Mouse (Mus musculus): Measurements from ENCODE around the gene Calm1. TPM values are rescaled to one million over a fixed set of nuclear protein-coding genes. Genes with fewer than 3 reads are reported as not detected.

The Calm1 gene
- polyA plus RNA-seq, 1 experiment from 2014 or later = 1,610 TPM

- H3K4me1 ChIP-seq (ENCODE audit: insufficient read depth) = 0 out of 2 replicates have a peak, but pooled peaks cover 4% of the 10 kb centered on the region
- no peak overlapping the region for H3K9ac ChIP-seq
- DNase-seq = no peak
- H3K9me3 ChIP-seq (ENCODE audit: low read depth, low read length) = no peaks in the 10 kb centered on the region
- H3K4me3 ChIP-seq (ENCODE audit: low read depth, low read length) = no peak overlapping the region
- no peak overlapping the region for H3K27ac ChIP-seq (ENCODE audit: low read depth)
- TF ChIP-seq CTCF (IDR thresholded peaks at IDR 0.05; ENCODE audit: low read depth) = no peak
- H3K36me3 ChIP-seq (ENCODE audit: insufficient read depth) = no peaks in the 10 kb centered on the region
- no peak for ATAC-seq (ENCODE audit: insufficient read depth)
- no peak overlapping the region for H3K4me2 ChIP-seq
- 71% methylated on average over 7 of the region's 7 CpGs for WGBS
- no peaks in the 10 kb centered on the region for H3K27me3 ChIP-seq (ENCODE audit: insufficient read depth, low read length)
These were observed 2.4 kb upstream of the Calm1 start for GRCm38 (mm10) chr12:100196786-100197185.

GRCm38 (mm10) chr12:100199891-100200644, 833 bp downstream of the Calm1 start:
- Histone ChIP-seq H3K9ac (peak overlapping the region; percentile 91), H3K27me3 (ENCODE audit: insufficient read depth, low read length) (no peaks in the 10 kb centered on the region), H3K4me2 (peak overlapping the region; percentile 89), H3K4me3 (ENCODE audit: low read depth, low read length) (peak overlapping the region; percentile 98), H3K36me3 (ENCODE audit: insufficient read depth) (peaks cover 29% of the 10 kb centered on the region), H3K9me3 (ENCODE audit: low read depth, low read length) (no peaks in the 10 kb centered on the region), H3K27ac (ENCODE audit: low read depth) (peak overlapping the region; percentile 89), H3K4me1 (ENCODE audit: insufficient read depth) (0 out of 2 replicates have a peak, but pooled peaks cover 4% of the 10 kb centered on the region)
- WGBS = 0% methylated on average over 74 of the region's 86 CpGs
- no peak for TF ChIP-seq CTCF (IDR thresholded peaks at IDR 0.05; ENCODE audit: low read depth)
- ATAC-seq (ENCODE audit: insufficient read depth) = peak; percentile 79
- peak; percentile 70 for DNase-seq

GRCm38 (mm10) chr12:100200645-100201362, 1.6 kb downstream of the Calm1 start:
- no peaks in the 10 kb centered on the region for H3K9me3 ChIP-seq (ENCODE audit: low read depth, low read length)
- H3K4me1 ChIP-seq (ENCODE audit: insufficient read depth) = 0 out of 2 replicates have a peak, but pooled peaks cover 4% of the 10 kb centered on the region
- peak; percentile 53 for DNase-seq
- peak; percentile 11 for ATAC-seq (ENCODE audit: insufficient read depth)
- peak overlapping the region; percentile 98 for H3K4me3 ChIP-seq (ENCODE audit: low read depth, low read length)
- WGBS = 6% methylated on average over 29 of the region's 29 CpGs
- H3K4me2 ChIP-seq = peak overlapping the region; percentile 89
- H3K36me3 ChIP-seq (ENCODE audit: insufficient read depth) = peaks cover 36% of the 10 kb centered on the region
- H3K9ac ChIP-seq = peak overlapping the region; percentile 91
- H3K27ac ChIP-seq (ENCODE audit: low read depth) = peak overlapping the region; percentile 89
- H3K27me3 ChIP-seq (ENCODE audit: insufficient read depth, low read length) = no peaks in the 10 kb centered on the region
- TF ChIP-seq CTCF (IDR thresholded peaks at IDR 0.05; ENCODE audit: low read depth) = no peak

GRCm38 (mm10) chr12:100201363-100201711, 2.1 kb downstream of the Calm1 start:
- DNase-seq (no peak), ATAC-seq (ENCODE audit: insufficient read depth) (no peak)
- Histone ChIP-seq H3K4me2 (peak overlapping the region; percentile 89), H3K4me3 (ENCODE audit: low read depth, low read length) (peak overlapping the region; percentile 98), H3K9me3 (ENCODE audit: low read depth, low read length) (no peaks in the 10 kb centered on the region), H3K27me3 (ENCODE audit: insufficient read depth, low read length) (no peaks in the 10 kb centered on the region), H3K9ac (peak overlapping the region; percentile 91; the same call in 1 of the 2 replicates), H3K36me3 (ENCODE audit: insufficient read depth) (peaks cover 41% of the 10 kb centered on the region), H3K4me1 (ENCODE audit: insufficient read depth) (0 out of 2 replicates have a peak, but pooled peaks cover 4% of the 10 kb centered on the region), H3K27ac (ENCODE audit: low read depth) (no peak overlapping the region)
- WGBS = 25% methylated on average over 4 of the region's 4 CpGs
- TF ChIP-seq CTCF (IDR thresholded peaks at IDR 0.05; ENCODE audit: low read depth) = no peak

GRCm38 (mm10) chr12:100201838-100202237, 2.6 kb downstream of the Calm1 start:
- Histone ChIP-seq H3K4me1 (ENCODE audit: insufficient read depth) (0 out of 2 replicates have a peak, but pooled peaks cover 4% of the 10 kb centered on the region), H3K4me3 (ENCODE audit: low read depth, low read length) (peak overlapping the region; percentile 98), H3K36me3 (ENCODE audit: insufficient read depth) (peaks cover 46% of the 10 kb centered on the region), H3K27ac (ENCODE audit: low read depth) (no peak overlapping the region), H3K9ac (no peak overlapping the region), H3K9me3 (ENCODE audit: low read depth, low read length) (no peaks in the 10 kb centered on the region), H3K27me3 (ENCODE audit: insufficient read depth, low read length) (no peaks in the 10 kb centered on the region), H3K4me2 (peak overlapping the region; percentile 89)
- peak; percentile 100 for TF ChIP-seq CTCF (IDR thresholded peaks at IDR 0.05; ENCODE audit: low read depth)
- ATAC-seq (ENCODE audit: insufficient read depth) = 0 out of 2 replicates have a peak, but pooled peaks have one; percentile 16
- 1% methylated on average over 13 of the region's 13 CpGs for WGBS
- peak; percentile 100 for DNase-seq

- peak; percentile 5 for DNase-seq
- Histone ChIP-seq H3K9ac (no peak overlapping the region), H3K27me3 (ENCODE audit: insufficient read depth, low read length) (no peaks in the 10 kb centered on the region), H3K4me2 (no peak overlapping the region), H3K36me3 (ENCODE audit: insufficient read depth) (peaks cover 66% of the 10 kb centered on the region), H3K4me1 (ENCODE audit: insufficient read depth) (0 out of 2 replicates have a peak, but pooled peaks cover 4% of the 10 kb centered on the region), H3K9me3 (ENCODE audit: low read depth, low read length) (no peaks in the 10 kb centered on the region), H3K4me3 (ENCODE audit: low read depth, low read length) (no peak overlapping the region), H3K27ac (ENCODE audit: low read depth) (no peak overlapping the region)
- 70% methylated on average over 3 of the region's 3 CpGs for WGBS
- no peak for TF ChIP-seq CTCF (IDR thresholded peaks at IDR 0.05; ENCODE audit: low read depth)
- ATAC-seq (ENCODE audit: insufficient read depth) = no peak
These were observed 4.5 kb downstream of the Calm1 start for GRCm38 (mm10) chr12:100203759-100204158.

- no peak for TF ChIP-seq CTCF (IDR thresholded peaks at IDR 0.05; ENCODE audit: low read depth)
- Histone ChIP-seq H3K27ac (ENCODE audit: low read depth) (no peak overlapping the region), H3K4me2 (no peak overlapping the region), H3K9me3 (ENCODE audit: low read depth, low read length) (no peaks in the 10 kb centered on the region), H3K36me3 (ENCODE audit: insufficient read depth) (peaks cover 79% of the 10 kb centered on the region), H3K4me1 (ENCODE audit: insufficient read depth) (0 out of 2 replicates have a peak, but pooled peaks cover 4% of the 10 kb centered on the region), H3K4me3 (ENCODE audit: low read depth, low read length) (no peak overlapping the region), H3K9ac (no peak overlapping the region), H3K27me3 (ENCODE audit: insufficient read depth, low read length) (no peaks in the 10 kb centered on the region)
- ATAC-seq (ENCODE audit: insufficient read depth) (no peak), DNase-seq (no peak)
- 91% methylated on average over 8 of the region's 8 CpGs for WGBS
These were observed 5.9 kb downstream of the Calm1 start for GRCm38 (mm10) chr12:100205156-100205555.
